Mouse (Mus musculus): ENCODE data around the gene Sertad1. TPM values are rescaled to one million over a fixed set of nuclear protein-coding genes. Genes with fewer than 3 reads are reported as not detected.

Gene Sertad1
- polyA plus RNA-seq, 1 experiment from 2014 or later, result 17.5 TPM

DNA sequence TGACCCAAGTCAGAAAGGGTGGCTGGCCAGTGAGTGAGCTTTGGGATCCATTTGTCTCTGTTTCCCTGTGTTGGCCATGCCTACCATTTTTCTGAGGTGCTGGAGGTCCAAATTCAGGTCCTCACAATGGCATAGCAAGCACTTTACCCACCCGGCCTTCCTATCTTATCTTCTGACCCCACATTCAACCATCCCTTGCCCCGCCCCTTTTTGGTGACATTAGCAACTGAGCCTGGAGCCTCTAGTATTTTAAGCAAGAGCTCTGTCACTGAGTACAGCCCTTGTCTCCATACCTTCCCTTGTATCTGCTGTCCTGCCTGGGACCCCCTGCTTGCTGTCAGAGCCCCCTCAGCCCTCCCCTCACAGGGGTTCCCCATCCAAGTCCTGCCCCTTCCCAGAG lies 48.7 kb downstream of the Sertad1 start:
- no peaks in the 10 kb centered on the region for H3K9me3 ChIP-seq (replicated peaks)
- H3K36me3 ChIP-seq, result peaks cover 80% of the 10 kb centered on the region
- no peaks in the 10 kb centered on the region for H3K27me3 ChIP-seq
- no peak overlapping the region for H3K4me2 ChIP-seq (replicated peaks)
- no peaks in the 10 kb centered on the region for H3K4me1 ChIP-seq
- H3K4me3 ChIP-seq, result no peak overlapping the region
- no peak overlapping the region for H3K27ac ChIP-seq
- 75% methylated on average over 2 of the region's 2 CpGs for WGBS
- no peak for ATAC-seq (ENCODE audit: low FRiP score)
- H3K9ac ChIP-seq, result no peak overlapping the region

DNA sequence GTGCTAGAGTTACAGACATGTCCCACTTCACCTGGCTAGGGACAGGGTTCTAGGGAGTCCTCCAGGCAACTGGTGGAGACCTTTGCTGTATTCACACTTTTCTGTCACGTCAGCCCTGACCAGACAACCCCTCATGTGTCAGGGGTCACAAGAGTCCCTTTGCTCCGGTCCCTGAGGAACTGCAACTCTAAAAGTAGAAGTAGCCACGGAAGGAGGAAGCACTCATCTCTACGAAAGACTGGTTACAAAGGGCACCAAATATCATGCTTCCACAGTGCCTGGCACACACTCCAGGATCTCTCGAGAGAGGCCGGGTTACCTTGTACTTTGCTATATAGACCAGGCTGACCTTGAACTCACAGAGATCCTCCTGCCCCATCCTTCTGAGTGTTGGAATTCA lies 49.9 kb downstream of the Sertad1 start:
- Histone ChIP-seq H3K9ac (no peak overlapping the region), H3K27ac (no peak overlapping the region), H3K4me1 (peaks cover 6% of the 10 kb centered on the region), H3K9me3 (replicated peaks) (no peaks in the 10 kb centered on the region), H3K4me2 (replicated peaks) (no peak overlapping the region), H3K4me3 (no peak overlapping the region), H3K36me3 (peaks cover 69% of the 10 kb centered on the region), H3K27me3 (no peaks in the 10 kb centered on the region)
- 88% methylated on average over 6 of the region's 6 CpGs for WGBS
- no peak for ATAC-seq (ENCODE audit: low FRiP score)

DNA sequence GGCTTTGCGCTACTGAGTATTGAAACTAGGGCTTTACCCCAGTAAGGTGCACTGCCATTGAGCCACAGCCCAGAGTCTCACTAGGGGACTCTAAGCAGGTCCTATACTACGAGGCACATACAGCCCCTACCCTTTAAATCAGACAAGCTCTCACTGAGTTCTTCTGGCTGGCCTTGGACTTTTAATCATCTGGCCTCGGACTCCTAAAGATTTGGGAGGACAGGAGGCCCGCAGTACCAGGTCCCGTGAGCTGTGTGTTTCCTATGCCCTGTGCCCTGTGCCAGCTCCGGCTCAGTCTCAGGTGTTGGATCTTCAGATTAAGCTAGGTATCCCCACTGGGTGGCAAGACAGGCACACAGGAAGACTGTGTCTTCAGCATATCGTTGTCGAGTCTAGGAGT lies 51.3 kb downstream of the Sertad1 start:
- no peak for ATAC-seq (ENCODE audit: low FRiP score)
- peaks cover 55% of the 10 kb centered on the region for H3K36me3 ChIP-seq
- no peak overlapping the region for H3K27ac ChIP-seq
- no peaks in the 10 kb centered on the region for H3K9me3 ChIP-seq (replicated peaks)
- no peak overlapping the region for H3K4me2 ChIP-seq (replicated peaks)
- no peak overlapping the region for H3K9ac ChIP-seq
- H3K4me1 ChIP-seq, result peaks cover 13% of the 10 kb centered on the region
- H3K27me3 ChIP-seq, result no peaks in the 10 kb centered on the region
- 91% methylated on average over 8 of the region's 8 CpGs for WGBS
- H3K4me3 ChIP-seq, result no peak overlapping the region

DNA sequence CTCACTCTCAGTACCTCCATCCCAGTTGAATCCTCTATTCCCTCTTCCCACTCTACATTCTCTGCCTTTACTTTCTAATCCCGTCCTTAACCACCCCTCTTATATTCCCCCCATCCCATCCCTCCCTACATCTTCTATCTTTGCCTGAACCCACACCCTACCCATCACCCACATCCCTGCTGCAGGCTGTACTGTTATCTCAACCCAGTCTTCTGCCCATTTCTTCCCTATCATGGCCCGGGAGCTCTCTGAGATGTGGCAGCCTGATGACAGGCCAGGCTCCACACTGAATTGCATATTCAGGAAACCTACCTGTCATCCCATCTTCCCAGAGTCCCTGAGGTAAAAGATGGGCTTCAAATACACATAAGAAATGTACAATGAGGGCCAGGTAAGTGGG lies 52.1 kb downstream of the Sertad1 start:
- 89% methylated on average over 2 of the region's 2 CpGs for WGBS
- no peak overlapping the region for H3K9ac ChIP-seq
- H3K4me2 ChIP-seq (replicated peaks), result no peak overlapping the region
- no peak for ATAC-seq (ENCODE audit: low FRiP score)
- no peak overlapping the region for H3K4me3 ChIP-seq
- H3K27me3 ChIP-seq, result no peaks in the 10 kb centered on the region
- H3K27ac ChIP-seq, result no peak overlapping the region
- peaks cover 13% of the 10 kb centered on the region for H3K4me1 ChIP-seq
- H3K36me3 ChIP-seq, result peaks cover 48% of the 10 kb centered on the region
- H3K9me3 ChIP-seq (replicated peaks), result no peaks in the 10 kb centered on the region

Other genes starting within 250 kb of the Sertad1 start
- gene Numbl, start 228.5 kb upstream of the Sertad1 start, polyA plus RNA-seq (2016; fragmentation: Nextera tagmentation; extraction: Ambion mirVana), result 60.2 and 63.0 TPM in 2 replicates
- 8.7 and 8.9 TPM in 2 replicates for gene Ltbp4, start 149.2 kb upstream of the Sertad1 start, polyA plus RNA-seq (2016; fragmentation: Nextera tagmentation; extraction: Ambion mirVana)
- gene Shkbp1, start 130.9 kb upstream of the Sertad1 start, polyA plus RNA-seq (2016; fragmentation: Nextera tagmentation; extraction: Ambion mirVana), result 72.4 and 76.2 TPM in 2 replicates
- gene Gm20479, start 129.5 kb upstream of the Sertad1 start, polyA plus RNA-seq (2016; fragmentation: Nextera tagmentation; extraction: Ambion mirVana), result 0.43 and 0.59 TPM in 2 replicates
- gene Sptbn4, start 39.2 kb upstream of the Sertad1 start, polyA plus RNA-seq (2016; fragmentation: Nextera tagmentation; extraction: Ambion mirVana), result 0.90 and 1.1 TPM in 2 replicates
- gene Blvrb, start 38.9 kb upstream of the Sertad1 start, polyA plus RNA-seq (2016; fragmentation: Nextera tagmentation; extraction: Ambion mirVana), result 26.6 and 27.3 TPM in 2 replicates
- 20.8 and 22.3 TPM in 2 replicates for gene Sertad3, start 13.1 kb upstream of the Sertad1 start, polyA plus RNA-seq (2016; fragmentation: Nextera tagmentation; extraction: Ambion mirVana)
- 2.5 and 3.5 TPM in 2 replicates for gene Prx, start 12.4 kb downstream of the Sertad1 start, polyA plus RNA-seq (2016; fragmentation: Nextera tagmentation; extraction: Ambion mirVana)
- gene Hipk4, start 36.4 kb downstream of the Sertad1 start, polyA plus RNA-seq (2016; fragmentation: Nextera tagmentation; extraction: Ambion mirVana), result 0.36 and 0.66 TPM in 2 replicates
- 93.9 and 104 TPM in 2 replicates for gene Pld3, start 66.3 kb downstream of the Sertad1 start, polyA plus RNA-seq (2016; fragmentation: Nextera tagmentation; extraction: Ambion mirVana)
- gene 2310022A10Rik, start 66.3 kb downstream of the Sertad1 start, polyA plus RNA-seq (2016; fragmentation: Nextera tagmentation; extraction: Ambion mirVana), result 35.0 and 35.4 TPM in 2 replicates
- 85.0 and 90.5 TPM in 2 replicates for gene Akt2, start 104.6 kb downstream of the Sertad1 start, polyA plus RNA-seq (2016; fragmentation: Nextera tagmentation; extraction: Ambion mirVana)
- 19.7 and 20.4 TPM in 2 replicates for gene Ttc9b, start 167.0 kb downstream of the Sertad1 start, polyA plus RNA-seq (2016; fragmentation: Nextera tagmentation; extraction: Ambion mirVana)
- gene Map3k10, start 187.7 kb downstream of the Sertad1 start, polyA plus RNA-seq (2016; fragmentation: Nextera tagmentation; extraction: Ambion mirVana), result 18.8 and 19.8 TPM in 2 replicates
- 6.9 and 8.7 TPM in 2 replicates for gene Zfp607b, start 202.4 kb downstream of the Sertad1 start, polyA plus RNA-seq (2016; fragmentation: Nextera tagmentation; extraction: Ambion mirVana)
- gene Zfp60, start 244.5 kb downstream of the Sertad1 start, polyA plus RNA-seq (2016; fragmentation: Nextera tagmentation; extraction: Ambion mirVana), result 101 and 107 TPM in 2 replicates

All from hindbrain, embryonic 12.5 days (tissue).